26 mouse cellular contexts compared by ENCODE assay signal in the genomic region with DNA sequence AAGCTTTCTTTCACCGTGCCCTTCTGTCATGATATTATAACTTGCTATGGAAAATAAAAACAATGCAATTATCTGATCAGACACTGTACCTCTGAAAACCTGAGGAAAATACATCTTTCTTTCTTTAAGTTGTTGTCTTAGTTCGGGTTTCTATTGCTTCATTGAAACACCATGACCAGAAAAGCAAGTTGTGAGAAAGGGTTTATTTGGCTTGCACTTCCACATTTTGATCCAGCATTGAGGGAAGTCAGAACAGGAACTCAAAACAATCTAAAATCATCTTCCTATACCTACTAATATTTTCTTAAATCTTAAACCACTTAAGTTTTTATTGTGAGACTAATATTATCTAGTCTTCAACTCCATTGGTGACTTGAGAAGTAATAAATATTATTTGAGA. TPM values are rescaled to one million over a fixed set of nuclear protein-coding genes. Genes with fewer than 3 reads are reported as not detected.
A peak's percentile ranks its signal among the peaks of the same experiment; 100 is the strongest.
DNase-seq lines count a peak whose midpoint lies in the region; ATAC-seq and TF ChIP-seq lines count a peak whose summit lies in the region.
"Had no signal": no experiment of that assay in that cellular context is flagged by ENCODE, and none has a peak within 500 bp of the region (broad histone marks: within the 10 kb centered on the region; RNA-seq: fewer than 3 reads in every experiment).

No protein-coding gene starts in this region.

- H3K27ac ChIP-seq in bone marrow macrophage, adult 2 months (ENCODE audit: insufficient read depth, low read depth, low read length) = peak overlapping the region; percentile 60; the same call in 1 of the 2 replicates
- no peak overlapping the region for H3K27ac ChIP-seq in liver, embryonic 11.5 days (ENCODE audit: low read depth, low read length)
- H3K27ac ChIP-seq in forebrain, embryonic 10.5 days = no peak overlapping the region
- H3K27ac ChIP-seq in midbrain, postnatal 0 days (ENCODE audit: low read depth, low read length) = no peak overlapping the region
- H3K27ac ChIP-seq: embryonic facial prominence, embryonic 10.5 days; embryonic facial prominence, embryonic 12.5 days; forebrain, embryonic 13.5 days; forebrain, embryonic 15.5 days had no signal

- no peak overlapping the region for H3K9ac ChIP-seq in liver, embryonic 11.5 days (ENCODE audit: low read depth, low read length)
- H3K9ac ChIP-seq in midbrain, postnatal 0 days (replicated peaks; ENCODE audit: low read length, poor library complexity, severe bottlenecking) = no peak overlapping the region
- H3K9ac ChIP-seq: embryonic facial prominence, embryonic 12.5 days; forebrain, embryonic 13.5 days; forebrain, embryonic 15.5 days; forebrain, postnatal 0 days had no signal

- no peak for DNase-seq in liver, embryonic 11.5 days (ENCODE audit: low spot score)
- DNase-seq in forebrain, embryonic 10.5 days (ENCODE audit: extremely low spot score, low spot score) = no peak
- no peak for DNase-seq in midbrain, postnatal 0 days (ENCODE audit: low spot score)
- no peak for DNase-seq in left cerebral cortex, adult 9 months (ENCODE audit: low spot score in 2 of 2)
- DNase-seq: adrenal gland, adult 8-10 months; adrenal gland, postnatal 14 days; adrenal gland, postnatal 36 days; B cell, adult 2 months; cerebellum, adult 11 months; cerebellum, adult 18-20 months; cerebellum, adult 8-10 months; cerebellum, adult 9-11 months; cerebellum, postnatal 14 days; cerebellum, postnatal 36 days; forebrain, postnatal 0 days had no signal

- no peak overlapping the region for H3K4me2 ChIP-seq in liver, embryonic 11.5 days
- no peak overlapping the region for H3K4me2 ChIP-seq in midbrain, postnatal 0 days (ENCODE audit: low read depth, low read length, poor library complexity, severe bottlenecking)
- H3K4me2 ChIP-seq: embryonic facial prominence, embryonic 12.5 days; forebrain, embryonic 13.5 days; forebrain, embryonic 15.5 days had no signal

- ATAC-seq in granulocyte monocyte progenitor cell, adult 5-6 weeks (replicated peaks; ENCODE audit: poor library complexity, severe bottlenecking) = peak; percentile 79
- ATAC-seq in megakaryocyte progenitor cell, adult 5-6 weeks (replicated peaks; ENCODE audit: poor library complexity) = peak; percentile 49
- peak; percentile 57; the same call in 1 of the 2 replicates for ATAC-seq in neutrophil, adult 5-6 weeks (ENCODE audit: extremely low read depth, insufficient number of reproducible peaks, low FRiP score, poor library complexity, severe bottlenecking)
- ATAC-seq in liver, embryonic 11.5 days (replicated peaks; ENCODE audit: low FRiP score) = no peak
- ATAC-seq in midbrain, postnatal 0 days (ENCODE audit: low FRiP score) = no peak
- ATAC-seq: forebrain, embryonic 13.5 days; forebrain, embryonic 15.5 days; forebrain, postnatal 0 days; Patski had no signal

- H3K4me1 ChIP-seq in bone marrow macrophage, adult 2 months (ENCODE audit: control insufficient read depth, insufficient read depth, low read length) = peaks cover 19% of the 10 kb centered on the region
- no peaks in the 10 kb centered on the region for H3K4me1 ChIP-seq in liver, embryonic 11.5 days (replicated peaks; ENCODE audit: control insufficient read depth, insufficient read depth, low read length)
- peaks cover 10% of the 10 kb centered on the region for H3K4me1 ChIP-seq in forebrain, embryonic 10.5 days
- H3K4me1 ChIP-seq in midbrain, postnatal 0 days (ENCODE audit: insufficient read depth, low read length) = no peaks in the 10 kb centered on the region
- H3K4me1 ChIP-seq: forebrain, embryonic 13.5 days; forebrain, embryonic 15.5 days had no signal

- no peaks in the 10 kb centered on the region for H3K36me3 ChIP-seq in liver, embryonic 11.5 days (ENCODE audit: control insufficient read depth, insufficient read depth, low read length)
- H3K36me3 ChIP-seq in forebrain, embryonic 10.5 days (replicated peaks) = no peaks in the 10 kb centered on the region
- H3K36me3 ChIP-seq in midbrain, postnatal 0 days (ENCODE audit: insufficient read depth, low read length) = no peaks in the 10 kb centered on the region
- H3K36me3 ChIP-seq: embryonic facial prominence, embryonic 10.5 days; embryonic facial prominence, embryonic 12.5 days; forebrain, embryonic 15.5 days; G1E had no signal

- 58% methylated on average over 2 of the region's 2 CpGs for WGBS in liver, embryonic 11.5 days
- WGBS in forebrain, embryonic 10.5 days = 77% methylated on average over 2 of the region's 2 CpGs
- WGBS in midbrain, postnatal 0 days = 82% methylated on average over 2 of the region's 2 CpGs

- TF ChIP-seq POLR2A in bone marrow macrophage, adult 2 months (IDR thresholded peaks at IDR 0.05; ENCODE audit: borderline replicate concordance, low read depth, low read length) = no peak

- H3K27me3 ChIP-seq in liver, embryonic 11.5 days (replicated peaks; ENCODE audit: control insufficient read depth, insufficient read depth, low read length) = no peaks in the 10 kb centered on the region
- H3K27me3 ChIP-seq in forebrain, embryonic 10.5 days (ENCODE audit: poor library complexity, severe bottlenecking) = no peaks in the 10 kb centered on the region
- H3K27me3 ChIP-seq in midbrain, postnatal 0 days (ENCODE audit: insufficient read depth, low read length) = no peaks in the 10 kb centered on the region
- H3K27me3 ChIP-seq: CH12.LX; embryonic facial prominence, embryonic 12.5 days; forebrain, embryonic 13.5 days; forebrain, embryonic 15.5 days had no signal

- H3K9me3 ChIP-seq in liver, embryonic 11.5 days (ENCODE audit: control insufficient read depth, low read length) = no peaks in the 10 kb centered on the region
- no peaks in the 10 kb centered on the region for H3K9me3 ChIP-seq in forebrain, embryonic 10.5 days
- no peaks in the 10 kb centered on the region for H3K9me3 ChIP-seq in midbrain, postnatal 0 days (ENCODE audit: low read length)
- H3K9me3 ChIP-seq: embryonic facial prominence, embryonic 10.5 days; embryonic facial prominence, embryonic 12.5 days; forebrain, embryonic 13.5 days; forebrain, embryonic 15.5 days; G1E had no signal

- TF ChIP-seq CTCF in bone marrow macrophage, adult 2 months (IDR thresholded peaks at IDR 0.05; ENCODE audit: low read depth, low read length) = no peak
- TF ChIP-seq CTCF in midbrain, postnatal 0 days (IDR thresholded peaks at IDR 0.05) = no peak

- no peak overlapping the region for H3K4me3 ChIP-seq in bone marrow macrophage, adult 2 months (ENCODE audit: insufficient read depth, low read length)
- H3K4me3 ChIP-seq in liver, embryonic 11.5 days (ENCODE audit: low read depth, low read length) = no peak overlapping the region
- no peak overlapping the region for H3K4me3 ChIP-seq in forebrain, embryonic 10.5 days
- H3K4me3 ChIP-seq in midbrain, postnatal 0 days (ENCODE audit: low read depth, low read length) = no peak overlapping the region
- H3K4me3 ChIP-seq: embryonic facial prominence, embryonic 10.5 days; embryonic facial prominence, embryonic 12.5 days; forebrain, embryonic 13.5 days; forebrain, embryonic 15.5 days had no signal

RNA-seq across cellular contexts. Expression of gene Rgs2, which starts 11.4 kb away (rescaled TPM):
- polyA plus RNA-seq in bone marrow macrophage, adult 2 months (2012; ENCODE audit: insufficient read depth, insufficient read length, missing spikeins) = 180 and 194 TPM in 2 replicates
- 55.0 and 90.4 TPM in 2 replicates for total RNA-seq in granulocyte monocyte progenitor cell, adult 5-6 weeks (2014; fragmentation: Nextera tagmentation)
- 98.1 and 98.8 TPM in 2 replicates for total RNA-seq in granulocyte monocyte progenitor cell, adult 5-6 weeks (2017)
- total RNA-seq in megakaryocyte progenitor cell, adult 5-6 weeks (2015) = 137 and 196 TPM in 2 replicates
- total RNA-seq in megakaryocyte progenitor cell, adult 5-6 weeks (2017) = 73.7 and 95.2 TPM in 2 replicates
- 428 and 439 TPM in 2 replicates for total RNA-seq in neutrophil, adult 5-6 weeks (2017)
- polyA plus RNA-seq in liver, embryonic 11.5 days (2014; fragmentation: Nextera tagmentation; extraction: Ambion mirVana) = 12.5 and 16.7 TPM in 2 replicates
- 30.9 and 34.2 TPM in 2 replicates for polyA plus RNA-seq in forebrain, embryonic 10.5 days (2016; fragmentation: Nextera tagmentation; extraction: Ambion mirVana)
- total RNA-seq in midbrain, postnatal 0 days (2014; rRNA removed) = 26.4 and 34.4 TPM in 2 replicates
- 83.3 and 85.2 TPM in 2 replicates for polyA plus RNA-seq in midbrain, postnatal 0 days (2015; fragmentation: Nextera tagmentation; extraction: Ambion mirVana)

Comparison
In these comparisons a context has a peak if more than half of its experiments do, and no peak if none do; other contexts are left out.
1. ATAC-seq: peak in granulocyte monocyte progenitor cell, adult 5-6 weeks (single experiment), megakaryocyte progenitor cell, adult 5-6 weeks (single experiment) and neutrophil, adult 5-6 weeks (single experiment); none in liver, embryonic 11.5 days (single experiment) and midbrain, postnatal 0 days (single experiment).